Mouse (Mus musculus) midbrain, postnatal 0 days (tissue): Measurements from ENCODE around the gene Aftph. TPM values are rescaled to one million over a fixed set of nuclear protein-coding genes. Genes with fewer than 3 reads are reported as not detected.

Experiments used
- ATAC-seq: fragments of 200-750 bp; cut with Nextera tagmentation; 2 replicates; pipeline ENCODE4 v1.8.0; 2017; ENCODE audit warnings: moderate number of reproducible peaks, mild to moderate bottlenecking, moderate TSS enrichment, moderate library complexity; ENCODE audit not compliant: low FRiP score
- DNase-seq: peaks from one replicate; pipeline ENCODE4 v3.0.0-alpha.2; 2015; ENCODE audit warnings: low spot score
- H3K27ac ChIP-seq: fragments of 300-500 bp; sonication (generic); 2 replicates; pipeline ENCODE4 v1.5.1; 2014; ENCODE audit warnings: low read depth, mild to moderate bottlenecking, low read length, mixed read lengths
- H3K27me3 ChIP-seq: fragments of 300-500 bp; sonication (generic); 2 replicates; pipeline ENCODE4 v1.6.1; 2014; ENCODE audit warnings: low read length, control low read depth, mixed read lengths; ENCODE audit not compliant: insufficient read depth
- H3K36me3 ChIP-seq: fragments of 300-500 bp; sonication (generic); 2 replicates; pipeline ENCODE4 v1.6.1; 2014; ENCODE audit warnings: low read length, control low read depth, mixed read lengths; ENCODE audit not compliant: insufficient read depth
- H3K4me1 ChIP-seq: fragments of 300-500 bp; sonication (generic); 2 replicates; pipeline ENCODE4 v1.6.1; 2014; ENCODE audit warnings: mild to moderate bottlenecking, control low read depth, antibody characterized with exemption, low read length, mixed read lengths; ENCODE audit not compliant: insufficient read depth
- H3K4me2 ChIP-seq: fragments of 300-500 bp; sonication (generic); 2 replicates; pipeline ENCODE4 v1.6.1; 2014; ENCODE audit warnings: low read depth, mild to moderate bottlenecking, low read length, mixed read lengths; ENCODE audit not compliant: poor library complexity, severe bottlenecking
- H3K4me3 ChIP-seq: fragments of 300-500 bp; sonication (generic); 2 replicates; pipeline ENCODE4 v1.5.1; 2014; ENCODE audit warnings: low read depth, mild to moderate bottlenecking, low read length, moderate library complexity
- H3K9ac ChIP-seq: fragments of 300-500 bp; sonication (generic); replicated peaks from 2 replicates; pipeline ENCODE4 v1.6.1; 2014; ENCODE audit warnings: mild to moderate bottlenecking, low read length, moderate library complexity, mixed read lengths; ENCODE audit not compliant: poor library complexity, severe bottlenecking
- H3K9me3 ChIP-seq: fragments of 300-500 bp; sonication (generic); 2 replicates; pipeline ENCODE4 v1.6.1; 2016; ENCODE audit warnings: low read length, control low read depth
- CTCF ChIP-seq: IDR thresholded peaks from 2 replicates; pipeline ENCODE4 v1.5.1; 2016; ENCODE audit warnings: antibody characterized with exemption, mild to moderate bottlenecking
- WGBS: fragments of 180-500 bp; shearing (Covaris S2); extraction: QIAGEN DNeasy Blood & Tissue Kit; methylation state at CpG from one replicate; pipeline ENCODE4 v1.1.7; 2014; 5-methylcytosine and 5-hydroxymethylcytosine counted together
- polyA plus RNA-seq: library from polyadenylated mRNA; unstranded; fragments of >200 nt; fragmentation: Nextera tagmentation; extraction: Ambion mirVana; gene quantifications from 2 replicates; pipeline ENCODE4 v1.2.1, GENCODE M21; 2015
- total RNA-seq: library from RNA; depleted of rRNA; stranded (reverse); fragments of >200 nt; gene quantifications from 2 replicates; pipeline ENCODE4 v1.2.3, GENCODE M21; 2014

The Aftph gene
- total and polyA plus RNA-seq, 2 experiments from 2014 or later: 23.4 to 41.2 TPM

DNA sequence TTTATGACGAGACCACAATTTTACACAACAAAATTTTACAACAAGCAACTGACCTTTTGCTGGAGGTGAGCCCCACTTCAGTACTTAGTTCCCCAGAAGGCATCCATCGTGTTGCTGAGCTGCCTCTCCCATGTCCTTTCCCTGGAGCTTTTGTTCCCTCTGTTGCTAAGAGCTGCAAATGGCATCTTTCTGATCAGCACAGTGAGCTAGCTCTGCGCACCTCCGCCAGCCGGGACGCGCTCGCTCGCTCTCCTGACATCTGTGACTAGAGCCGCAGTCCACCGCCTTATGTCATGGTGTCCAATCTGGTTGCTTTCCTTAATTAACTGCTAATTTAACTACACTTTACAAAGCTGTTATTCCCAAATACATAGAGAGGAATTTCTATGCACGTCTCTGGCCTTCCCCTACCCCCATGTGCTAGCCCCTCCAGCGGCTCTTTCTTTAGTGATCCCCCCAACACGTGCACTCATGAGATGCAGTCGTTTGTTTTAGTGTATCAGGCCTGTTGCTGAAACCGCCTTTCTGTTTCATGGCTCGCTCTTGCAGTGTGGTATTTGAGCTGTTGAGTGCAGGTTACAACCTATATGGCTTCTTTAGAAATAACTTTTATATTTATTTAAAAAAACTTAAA is 91.3 kb downstream of the Aftph start:
- DNase-seq (peak; percentile 44), ATAC-seq (peak; percentile 28; the same call in 1 of the 2 replicates)

DNA sequence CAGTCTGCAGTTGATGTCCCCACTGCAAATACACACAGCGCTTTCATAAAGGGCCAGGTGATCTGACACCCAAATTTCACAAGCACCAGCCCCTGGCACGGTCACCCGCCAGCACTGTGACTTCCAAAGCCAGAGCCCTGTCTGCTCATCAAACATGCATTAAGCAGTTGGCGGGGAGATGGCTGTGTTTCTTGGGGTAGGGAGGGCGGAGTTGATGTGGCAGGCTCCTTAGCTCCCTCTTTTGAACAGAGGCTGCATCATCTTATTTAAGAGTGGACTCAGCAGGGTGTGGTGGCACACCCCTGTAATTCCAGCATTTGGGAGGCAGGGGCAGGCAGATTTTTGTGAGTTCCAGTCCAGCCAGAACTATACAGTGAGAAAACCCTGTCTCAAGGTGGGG is 91.9 kb downstream of the Aftph start:
- WGBS: 44% methylated on average over 5 of the region's 5 CpGs
- H3K27ac ChIP-seq: no peak overlapping the region
- H3K4me1 ChIP-seq: peaks cover 7% of the 10 kb centered on the region
- H3K4me3 ChIP-seq: no peak overlapping the region
- DNase-seq (peak; percentile 55), ATAC-seq (0 out of 2 replicates have a peak, but pooled peaks have one; percentile 15)
- peaks cover 5% of the 10 kb centered on the region; the same call in 1 of the 2 replicates for H3K36me3 ChIP-seq
- no peak overlapping the region for H3K9ac ChIP-seq
- H3K9me3 ChIP-seq: no peaks in the 10 kb centered on the region
- no peaks in the 10 kb centered on the region for H3K27me3 ChIP-seq
- H3K4me2 ChIP-seq: no peak overlapping the region
- peak; percentile 13; the same call in 1 of the 2 replicates for TF ChIP-seq CTCF

More for the DNA sequence above, 91.3 kb downstream of the Aftph start:
- Histone ChIP-seq H3K4me2 (no peak overlapping the region), H3K27me3 (no peaks in the 10 kb centered on the region), H3K4me3 (no peak overlapping the region), H3K9me3 (no peaks in the 10 kb centered on the region), H3K9ac (no peak overlapping the region), H3K27ac (no peak overlapping the region), H3K36me3 (peaks cover 6% of the 10 kb centered on the region; the same call in 1 of the 2 replicates), H3K4me1 (peaks cover 7% of the 10 kb centered on the region)
- 35% methylated on average over 17 of the region's 17 CpGs for WGBS
- TF ChIP-seq CTCF: no peak

DNA sequence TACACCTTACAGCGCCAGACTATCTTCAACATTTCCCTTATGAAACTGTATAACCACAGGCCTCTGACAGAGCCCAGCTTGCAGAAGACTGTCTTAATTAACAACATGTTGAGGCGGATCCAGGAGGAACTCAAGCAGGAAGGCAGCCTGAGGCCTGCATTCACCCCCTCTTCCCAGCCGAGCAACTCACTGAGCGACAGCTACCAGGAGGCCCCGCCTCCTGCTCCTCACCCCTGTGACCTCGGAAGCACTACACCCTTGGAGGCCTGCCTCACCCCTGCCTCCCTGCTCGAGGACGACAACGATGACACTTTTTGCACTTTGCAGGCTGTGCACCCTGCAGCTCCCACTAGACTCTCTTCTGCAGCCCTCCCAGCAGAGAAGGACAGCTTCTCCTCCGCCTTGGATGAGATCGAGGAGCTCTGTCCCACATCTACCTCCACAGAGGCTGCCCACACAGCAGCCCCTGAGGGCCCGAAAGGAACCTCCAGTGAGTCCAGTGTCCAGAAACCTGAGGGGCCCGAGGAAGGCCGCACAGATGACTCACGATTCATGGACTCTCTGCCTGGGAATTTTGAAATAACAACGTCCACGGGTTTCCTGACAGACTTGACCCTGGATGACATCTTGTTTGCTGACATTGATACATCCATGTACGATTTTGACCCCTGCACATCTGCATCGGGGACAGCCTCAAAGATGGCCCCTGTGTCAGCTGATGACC is 93.3 kb downstream of the Aftph start:
- DNase-seq: no peak

DNA sequence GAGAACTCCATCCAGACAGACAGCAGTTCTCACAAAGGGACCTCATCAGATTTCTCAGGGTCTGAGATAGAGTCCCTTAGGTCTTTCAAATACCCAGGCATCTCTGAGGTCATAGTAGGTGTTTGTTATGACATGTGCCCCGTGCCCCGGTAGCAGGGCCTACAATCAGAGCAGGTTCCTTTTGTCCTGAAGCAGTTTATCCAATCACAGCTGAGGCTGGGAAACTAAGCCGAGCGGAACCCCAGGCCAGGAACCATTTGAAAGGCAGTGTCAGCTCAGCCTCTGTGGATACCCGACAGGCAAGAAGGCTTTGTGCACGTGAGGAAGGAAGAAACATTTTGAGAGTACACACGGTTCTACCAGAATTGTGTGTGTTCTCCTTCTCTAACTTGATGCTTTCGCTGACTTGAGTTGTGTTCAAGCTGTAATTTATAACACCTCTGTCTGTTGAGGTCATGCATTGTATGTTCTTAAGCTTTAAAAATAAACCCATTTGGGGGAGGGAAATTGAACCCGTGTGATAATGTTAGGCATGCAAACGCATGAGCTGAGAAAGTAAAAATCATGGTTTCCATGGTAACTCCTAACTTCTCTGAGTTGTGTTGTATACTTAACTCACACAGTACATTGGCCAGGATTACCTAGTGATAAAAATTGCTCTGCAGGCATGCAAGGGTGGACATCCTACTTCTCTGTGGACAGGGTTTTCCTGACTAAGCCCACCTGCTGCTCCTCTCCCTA is 94.2 kb downstream of the Aftph start:
- Histone ChIP-seq H3K27me3 (no peaks in the 10 kb centered on the region), H3K36me3 (peaks cover 3% of the 10 kb centered on the region; the same call in 1 of the 2 replicates), H3K4me3 (no peak overlapping the region), H3K9me3 (no peaks in the 10 kb centered on the region), H3K27ac (peak overlapping the region; percentile 6; the same call in 1 of the 2 replicates), H3K9ac (no peak overlapping the region), H3K4me2 (no peak overlapping the region), H3K4me1 (peaks cover 7% of the 10 kb centered on the region)
- no peak for TF ChIP-seq CTCF
- DNase-seq: no peak
- no peak for ATAC-seq
- WGBS: 24% methylated on average over 10 of the region's 10 CpGs

More for the DNA sequence above, 93.3 kb downstream of the Aftph start:
- ATAC-seq: peak; percentile 17; the same call in 1 of the 2 replicates
- Histone ChIP-seq H3K4me3 (no peak overlapping the region), H3K9me3 (no peaks in the 10 kb centered on the region), H3K27me3 (no peaks in the 10 kb centered on the region), H3K27ac (no peak overlapping the region), H3K4me2 (no peak overlapping the region), H3K36me3 (peaks cover 3% of the 10 kb centered on the region; the same call in 1 of the 2 replicates), H3K4me1 (peaks cover 7% of the 10 kb centered on the region), H3K9ac (no peak overlapping the region)
- TF ChIP-seq CTCF: no peak
- 50% methylated on average over 19 of the region's 19 CpGs for WGBS

DNA sequence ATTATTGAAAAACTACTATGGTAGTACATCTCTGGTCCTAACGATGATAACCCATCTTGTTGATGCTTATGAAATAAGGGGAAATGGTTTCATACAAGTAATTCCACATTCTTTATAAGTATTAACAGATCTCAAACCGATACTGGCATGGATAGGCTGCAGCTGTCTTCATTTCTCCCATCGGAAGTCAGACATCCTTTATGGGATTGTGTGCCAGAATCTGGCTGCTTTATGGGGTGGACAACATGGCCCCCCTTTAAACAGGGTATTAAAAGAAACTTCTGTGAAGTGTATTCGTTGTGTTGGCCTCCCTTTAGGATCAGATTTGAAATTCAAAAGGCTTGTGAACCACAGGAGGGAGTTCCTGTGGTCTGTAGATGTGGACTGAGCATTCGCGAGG is 95.2 kb downstream of the Aftph start:
- Histone ChIP-seq H3K4me2 (no peak overlapping the region), H3K27ac (no peak overlapping the region), H3K9me3 (no peaks in the 10 kb centered on the region), H3K36me3 (peaks cover 3% of the 10 kb centered on the region; the same call in 1 of the 2 replicates), H3K27me3 (no peaks in the 10 kb centered on the region), H3K4me3 (no peak overlapping the region), H3K4me1 (peaks cover 7% of the 10 kb centered on the region), H3K9ac (no peak overlapping the region)
- DNase-seq (no peak), ATAC-seq (no peak)
- 32% methylated on average over 6 of the region's 6 CpGs for WGBS
- TF ChIP-seq CTCF: no peak
